Mouse (Mus musculus) heart, embryonic 14.5 days (tissue): Measurements from ENCODE around the gene Tspan11. TPM values are rescaled to one million over a fixed set of nuclear protein-coding genes. Genes with fewer than 3 reads are reported as not detected.

Experiments used
- ATAC-seq: fragments of 200-750 bp; cut with Nextera tagmentation; 2 replicates; pipeline ENCODE4 v1.8.0; 2017; ENCODE audit warnings: low read depth, moderate TSS enrichment; ENCODE audit not compliant: insufficient number of reproducible peaks, insufficient read depth, low FRiP score
- H3K27ac ChIP-seq, 2 experiments: fragments of 200-500 bp in 1 of 2; fragments of 300-500 bp in 1 of 2; sonication (generic) in 1 of 2; replicated peaks in 1 of 2; 2 replicates each; pipeline ENCODE4 v1.5.1; 2012 to 2014; ENCODE audit warnings: low read depth in 2 of 2, low read length in 2 of 2, control low read depth in 1 of 2, mild to moderate bottlenecking in 1 of 2, mixed read lengths in 1 of 2; ENCODE audit not compliant: control insufficient read depth in 1 of 2, insufficient read depth in 1 of 2
- H3K27me3 ChIP-seq: fragments of 300-500 bp; sonication (generic); 2 replicates; pipeline ENCODE4 v1.6.1; 2014; ENCODE audit warnings: mild to moderate bottlenecking, low read length, control low read depth; ENCODE audit not compliant: control insufficient read depth, insufficient read depth
- H3K36me3 ChIP-seq: fragments of 300-500 bp; sonication (generic); 2 replicates; pipeline ENCODE4 v1.6.1; 2014; ENCODE audit warnings: mild to moderate bottlenecking, control low read depth, low read length, mixed read lengths; ENCODE audit not compliant: control insufficient read depth, insufficient read depth
- H3K4me1 ChIP-seq, 2 experiments: fragments of 200-500 bp in 1 of 2; fragments of 300-500 bp in 1 of 2; sonication (generic) in 1 of 2; 2 replicates each; pipeline ENCODE4 v1.6.1; 2012 to 2014; ENCODE audit warnings: low read length in 2 of 2, control low read depth in 1 of 2, mixed read lengths in 1 of 2; ENCODE audit not compliant: control insufficient read depth in 2 of 2, insufficient read depth in 2 of 2
- H3K4me2 ChIP-seq: fragments of 300-500 bp; sonication (generic); 2 replicates; pipeline ENCODE4 v1.6.1; 2014; ENCODE audit warnings: mild to moderate bottlenecking, low read length
- H3K4me3 ChIP-seq, 2 experiments: fragments of 200-500 bp in 1 of 2; fragments of 300-500 bp in 1 of 2; sonication (generic) in 1 of 2; 2 replicates each; pipeline ENCODE4 v1.5.1; 2012 to 2014; ENCODE audit warnings: low read length in 2 of 2, mild to moderate bottlenecking in 2 of 2, control low read depth in 1 of 2, low read depth in 1 of 2, moderate library complexity in 1 of 2; ENCODE audit not compliant: control insufficient read depth in 1 of 2, insufficient read depth in 1 of 2
- H3K9ac ChIP-seq: fragments of 300-500 bp; sonication (generic); 2 replicates; pipeline ENCODE4 v1.6.1; 2014; ENCODE audit warnings: mild to moderate bottlenecking, low read length
- H3K9me3 ChIP-seq: fragments of 300-500 bp; sonication (generic); 2 replicates; pipeline ENCODE4 v1.6.1; 2016; ENCODE audit warnings: low read length, control low read depth; ENCODE audit not compliant: control insufficient read depth
- WGBS: fragments of 180-500 bp; shearing (Covaris S2); extraction: QIAGEN DNeasy Blood & Tissue Kit; methylation state at CpG from one replicate; pipeline ENCODE4 v1.1.7; 2014; 5-methylcytosine and 5-hydroxymethylcytosine counted together
- polyA plus RNA-seq: library from polyadenylated mRNA; unstranded; fragments of >200 nt; fragmentation: Nextera tagmentation; extraction: Ambion mirVana; gene quantifications from 2 replicates; pipeline ENCODE4 v1.2.1, GENCODE M21; 2014

The Tspan11 gene
- polyA plus RNA-seq, 1 experiment from 2014 or later = 2.5 TPM

GRCm38 (mm10) chr6:127900062-127900461 is 12.7 kb downstream of the Tspan11 start:
- H3K27ac ChIP-seq = no peak overlapping the region
- no peaks in the 10 kb centered on the region for H3K27me3 ChIP-seq
- 50% methylated on average over 6 of the region's 6 CpGs for WGBS
- no peak overlapping the region for H3K4me3 ChIP-seq
- no peak overlapping the region for H3K9ac ChIP-seq
- H3K36me3 ChIP-seq = no peaks in the 10 kb centered on the region
- no peak for ATAC-seq
- peaks cover 14 to 21% of the 10 kb centered on the region in 2 experiments for H3K4me1 ChIP-seq
- peaks cover 9% of the 10 kb centered on the region; the same call in 1 of the 2 replicates for H3K9me3 ChIP-seq
- no peak overlapping the region for H3K4me2 ChIP-seq

- no peak for ATAC-seq
- peaks cover 9% of the 10 kb centered on the region; the same call in 1 of the 2 replicates for H3K9me3 ChIP-seq
- H3K4me2 ChIP-seq = no peak overlapping the region
- whole genome bisulfite sequencing = 60% methylated on average over 3 of the region's 3 CpGs
- H3K36me3 ChIP-seq = no peaks in the 10 kb centered on the region
- H3K4me1 ChIP-seq = peaks cover 13 to 21% of the 10 kb centered on the region in 2 experiments; a peak in 3 of 4 replicates
- no peaks in the 10 kb centered on the region for H3K27me3 ChIP-seq
- no peak overlapping the region for H3K27ac ChIP-seq
- no peak overlapping the region for H3K9ac ChIP-seq
- no peak overlapping the region for H3K4me3 ChIP-seq
Observed at GRCm38 (mm10) chr6:127901261-127901660, 13.9 kb downstream of the Tspan11 start.

GRCm38 (mm10) chr6:127901669-127902068 is 14.3 kb downstream of the Tspan11 start:
- H3K4me2 ChIP-seq = no peak overlapping the region
- no peak overlapping the region for H3K9ac ChIP-seq
- no peak overlapping the region for H3K27ac ChIP-seq
- no peak overlapping the region for H3K4me3 ChIP-seq
- H3K9me3 ChIP-seq = peaks cover 9% of the 10 kb centered on the region; the same call in 1 of the 2 replicates
- peaks cover 13 to 18% of the 10 kb centered on the region in 2 experiments; a peak in 3 of 4 replicates for H3K4me1 ChIP-seq
- WGBS = 78% methylated on average over 5 of the region's 5 CpGs
- ATAC-seq = no peak
- no peaks in the 10 kb centered on the region for H3K27me3 ChIP-seq
- no peaks in the 10 kb centered on the region for H3K36me3 ChIP-seq

GRCm38 (mm10) chr6:127902559-127902958 is 15.2 kb downstream of the Tspan11 start:
- Histone ChIP-seq H3K36me3 (no peaks in the 10 kb centered on the region), H3K4me1 (peaks cover 11 to 13% of the 10 kb centered on the region in 2 experiments; a peak in 3 of 4 replicates), H3K4me2 (no peak overlapping the region), H3K27me3 (no peaks in the 10 kb centered on the region), H3K27ac (no peak overlapping the region), H3K9me3 (peaks cover 9% of the 10 kb centered on the region; the same call in 1 of the 2 replicates), H3K9ac (no peak overlapping the region), H3K4me3 (no peak overlapping the region)
- no peak for ATAC-seq
- WGBS = 79% methylated on average over 8 of the region's 8 CpGs

DNA sequence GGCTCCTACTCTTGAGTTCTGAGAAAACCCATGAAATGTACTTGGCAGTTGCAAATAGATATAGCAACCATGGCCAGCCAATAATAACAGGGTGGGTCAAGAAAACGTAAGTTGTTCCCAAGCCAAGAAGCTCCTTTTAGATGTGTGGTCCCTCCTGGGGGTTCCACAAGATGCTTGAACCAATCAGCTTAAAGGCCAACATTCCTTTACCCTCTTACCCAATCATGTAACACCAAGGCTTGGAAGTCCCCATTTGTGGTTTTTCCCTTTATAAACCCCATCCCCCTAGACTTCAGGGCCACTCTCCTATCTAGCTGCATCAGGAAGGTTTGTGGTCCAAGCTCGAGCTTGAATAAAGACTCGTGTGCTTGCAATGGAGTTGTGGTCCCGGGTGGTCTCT is 23.2 kb downstream of the Tspan11 start:
- no peaks in the 10 kb centered on the region for H3K27me3 ChIP-seq
- H3K9ac ChIP-seq = no peak overlapping the region
- no peaks in the 10 kb centered on the region for H3K36me3 ChIP-seq
- H3K4me2 ChIP-seq = no peak overlapping the region
- 84% methylated on average over 4 of the region's 4 CpGs for WGBS
- ATAC-seq = no peak
- no peak overlapping the region for H3K4me3 ChIP-seq
- H3K27ac ChIP-seq = no peak overlapping the region
- H3K4me1 ChIP-seq = no peaks in the 10 kb centered on the region
- H3K9me3 ChIP-seq = no peaks in the 10 kb centered on the region

GRCm38 (mm10) chr6:127911687-127912086 is 24.3 kb downstream of the Tspan11 start:
- Histone ChIP-seq H3K36me3 (no peaks in the 10 kb centered on the region), H3K9me3 (no peaks in the 10 kb centered on the region), H3K4me1 (no peaks in the 10 kb centered on the region), H3K9ac (no peak overlapping the region), H3K4me2 (no peak overlapping the region), H3K27me3 (no peaks in the 10 kb centered on the region), H3K4me3 (no peak overlapping the region), H3K27ac (no peak overlapping the region)
- 77% methylated on average over 4 of the region's 4 CpGs for WGBS
- no peak for ATAC-seq

DNA sequence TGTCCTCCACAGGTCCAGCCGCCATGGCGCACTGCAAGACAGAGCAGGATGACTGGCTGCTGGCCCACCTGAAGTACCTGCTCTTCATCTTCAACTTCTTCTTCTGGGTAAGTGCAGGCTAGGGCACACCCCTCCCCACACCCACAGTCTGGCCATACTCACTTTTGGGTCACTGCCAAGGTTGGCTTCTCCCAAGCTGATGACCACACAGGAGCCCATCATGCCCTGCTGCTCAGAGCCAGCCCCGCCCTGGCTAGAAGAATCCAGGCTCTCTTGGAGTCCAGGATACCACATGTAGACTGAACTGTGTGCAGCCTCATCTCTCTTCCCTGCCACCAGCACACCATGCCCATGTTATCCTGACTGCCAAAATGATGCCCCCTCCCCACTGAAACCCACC is 25.5 kb downstream of the Tspan11 start:
- ATAC-seq = no peak
- Histone ChIP-seq H3K36me3 (no peaks in the 10 kb centered on the region), H3K9me3 (no peaks in the 10 kb centered on the region), H3K4me1 (no peaks in the 10 kb centered on the region), H3K9ac (no peak overlapping the region), H3K27ac (no peak overlapping the region), H3K4me3 (no peak overlapping the region), H3K27me3 (no peaks in the 10 kb centered on the region), H3K4me2 (no peak overlapping the region)
- 94% methylated on average over 3 of the region's 3 CpGs for WGBS

DNA sequence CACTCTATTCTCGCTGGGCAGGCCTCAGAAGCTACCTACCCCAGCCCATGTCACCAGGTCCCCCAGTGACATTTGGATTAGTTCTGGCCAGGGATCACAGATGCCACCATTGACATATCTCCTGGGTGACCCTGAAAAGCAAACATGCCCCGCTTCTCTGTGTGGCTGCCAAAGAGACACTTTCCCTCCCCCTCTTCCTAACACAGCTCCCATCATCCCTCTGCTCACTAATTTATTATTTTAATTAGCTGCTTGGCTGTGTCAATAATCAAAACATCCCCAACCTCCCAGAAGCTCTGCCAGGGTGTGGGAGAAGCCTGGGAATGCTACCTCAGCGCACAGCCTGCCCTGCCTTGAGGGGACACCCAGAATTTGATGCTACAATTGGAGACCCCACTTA is 29.6 kb downstream of the Tspan11 start:
- no peak for ATAC-seq
- Histone ChIP-seq H3K4me3 (no peak overlapping the region), H3K4me2 (no peak overlapping the region), H3K4me1 (peaks cover 0 to 2% of the 10 kb centered on the region in 2 experiments; a peak in 1 of 4 replicates), H3K27ac (no peak overlapping the region), H3K9me3 (no peaks in the 10 kb centered on the region), H3K27me3 (no peaks in the 10 kb centered on the region), H3K36me3 (no peaks in the 10 kb centered on the region), H3K9ac (no peak overlapping the region)
- WGBS = 73% methylated on average over 3 of the region's 3 CpGs
